Mouse (Mus musculus): ENCODE measurements around the gene Acoxl. TPM values are rescaled to one million over a fixed set of nuclear protein-coding genes. Genes with fewer than 3 reads are reported as not detected.

Gene Acoxl
- polyA plus RNA-seq, 1 experiment, result not detected

DNA sequence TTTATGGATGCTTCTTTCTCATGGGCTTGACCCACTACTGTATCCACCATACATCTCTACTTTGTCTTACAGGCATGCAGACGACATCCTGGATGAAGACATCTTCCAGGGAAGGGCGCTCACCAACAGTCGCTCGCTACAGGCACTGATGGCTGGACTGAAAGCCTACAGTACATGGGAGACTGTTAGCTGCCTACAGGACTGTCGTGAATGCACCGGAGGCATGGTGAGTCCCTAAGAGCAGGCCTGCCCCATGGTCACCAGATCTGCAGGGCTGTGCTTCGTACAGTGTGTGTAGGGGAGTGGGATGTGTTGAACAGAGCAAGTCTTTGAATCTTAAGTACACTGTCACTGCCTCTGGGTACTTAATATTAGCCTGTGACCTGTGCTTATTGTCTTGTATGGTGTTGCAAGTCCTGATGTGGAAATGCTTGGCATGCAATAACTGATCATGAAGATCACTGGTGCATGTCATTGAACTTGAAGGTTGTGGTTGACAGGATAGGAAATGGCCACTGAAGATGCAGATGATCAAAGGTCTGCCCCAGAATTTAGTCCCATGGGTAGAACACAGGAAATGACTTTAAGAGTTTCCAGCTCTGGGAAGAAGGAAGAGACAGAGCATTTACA is 140.0 kb downstream of the Acoxl start:
- no peak for TF ChIP-seq FLI1 (IDR thresholded peaks at IDR 0.05; ENCODE audit: low read length)
- TF ChIP-seq GATA1 (IDR thresholded peaks at IDR 0.05; ENCODE audit: borderline replicate concordance, low read length), result no peak
- Histone ChIP-seq H3K27me3 (replicated peaks) (peaks cover 35% of the 10 kb centered on the region), H3K4me1 (peaks cover 9% of the 10 kb centered on the region), H3K4me3 (replicated peaks) (peak overlapping the region; percentile 15), H3K9me3 (no peaks in the 10 kb centered on the region), H3K36me3 (replicated peaks; ENCODE audit: low read length) (no peaks in the 10 kb centered on the region)

DNA sequence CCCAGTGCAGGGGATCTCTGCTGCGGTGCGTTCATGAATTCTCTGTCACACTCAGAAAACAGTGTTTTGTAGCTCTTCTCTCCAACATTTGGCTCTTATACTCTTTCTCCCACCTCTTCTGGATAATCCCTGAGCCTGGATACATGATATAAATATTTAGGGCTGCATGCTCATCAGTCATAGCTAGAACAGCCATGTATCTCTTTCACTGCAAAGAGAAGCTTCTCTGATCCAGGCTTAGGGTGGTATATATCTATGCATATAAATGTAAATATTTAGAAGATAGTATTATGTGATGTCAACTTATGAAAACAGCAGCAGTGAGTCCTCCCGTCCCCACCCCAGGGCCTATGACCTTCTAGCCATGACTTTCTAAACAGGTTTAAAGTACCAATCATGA is 143.9 kb downstream of the Acoxl start:
- Histone ChIP-seq H3K36me3 (replicated peaks; ENCODE audit: low read length) (no peaks in the 10 kb centered on the region), H3K27me3 (replicated peaks) (peaks cover 26% of the 10 kb centered on the region), H3K9me3 (0 out of 2 replicates have a peak, but pooled peaks cover 5% of the 10 kb centered on the region), H3K4me1 (peaks cover 9% of the 10 kb centered on the region), H3K4me3 (replicated peaks) (no peak overlapping the region)
- TF ChIP-seq GATA1 (IDR thresholded peaks at IDR 0.05; ENCODE audit: borderline replicate concordance, low read length) (no peak), FLI1 (IDR thresholded peaks at IDR 0.05; ENCODE audit: low read length) (no peak)

DNA sequence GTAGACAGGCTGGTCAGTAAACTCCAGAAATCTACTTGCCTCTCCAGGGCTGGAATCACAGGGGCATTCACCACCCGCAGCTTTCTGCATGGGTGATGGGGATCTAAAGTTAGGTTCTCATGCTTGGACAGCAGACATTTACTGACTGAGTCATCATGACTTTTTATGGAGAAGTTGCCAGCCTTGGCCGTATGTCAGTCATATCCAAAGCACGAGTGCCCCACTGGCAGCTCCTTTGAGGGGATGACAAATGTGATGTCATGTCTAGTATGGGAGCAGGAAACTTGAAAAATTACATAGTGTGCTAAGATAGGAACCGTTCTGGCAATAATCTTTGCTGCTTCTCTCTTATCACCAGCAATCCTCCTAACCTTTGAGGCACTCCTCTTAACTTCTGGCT is 144.6 kb downstream of the Acoxl start:
- peaks cover 23% of the 10 kb centered on the region for H3K27me3 ChIP-seq (replicated peaks)
- no peaks in the 10 kb centered on the region for H3K36me3 ChIP-seq (replicated peaks; ENCODE audit: low read length)
- 0 out of 2 replicates have a peak, but pooled peaks cover 5% of the 10 kb centered on the region for H3K9me3 ChIP-seq
- no peak overlapping the region for H3K4me3 ChIP-seq (replicated peaks)
- TF ChIP-seq FLI1 (IDR thresholded peaks at IDR 0.05; ENCODE audit: low read length) (no peak), GATA1 (IDR thresholded peaks at IDR 0.05; ENCODE audit: borderline replicate concordance, low read length) (no peak)
- H3K4me1 ChIP-seq, result peaks cover 9% of the 10 kb centered on the region

DNA sequence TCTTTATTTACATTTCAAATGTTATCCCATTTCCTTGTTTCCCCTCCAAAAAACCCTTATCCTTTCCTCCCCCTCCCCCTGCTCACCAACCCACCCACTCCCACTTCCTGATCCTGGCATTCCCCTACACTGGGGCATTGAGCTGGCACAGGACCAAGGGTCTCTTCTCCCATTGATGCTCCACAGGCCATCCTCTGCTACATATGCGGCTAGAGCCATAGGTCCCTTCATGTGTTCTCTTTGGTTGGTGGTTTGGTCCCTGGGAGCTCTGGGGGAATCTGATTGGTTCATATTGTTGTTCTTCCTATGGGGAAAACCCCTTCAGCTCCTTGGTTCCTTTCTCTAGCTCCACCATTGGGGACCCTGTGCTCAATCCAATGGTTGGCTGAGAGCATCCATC is 145.3 kb downstream of the Acoxl start:
- Histone ChIP-seq H3K27me3 (replicated peaks) (peaks cover 16% of the 10 kb centered on the region), H3K9me3 (0 out of 2 replicates have a peak, but pooled peaks cover 5% of the 10 kb centered on the region), H3K36me3 (replicated peaks; ENCODE audit: low read length) (no peaks in the 10 kb centered on the region), H3K4me1 (peaks cover 4% of the 10 kb centered on the region), H3K4me3 (replicated peaks) (no peak overlapping the region)
- TF ChIP-seq FLI1 (IDR thresholded peaks at IDR 0.05; ENCODE audit: low read length) (no peak), GATA1 (IDR thresholded peaks at IDR 0.05; ENCODE audit: borderline replicate concordance, low read length) (no peak)

DNA sequence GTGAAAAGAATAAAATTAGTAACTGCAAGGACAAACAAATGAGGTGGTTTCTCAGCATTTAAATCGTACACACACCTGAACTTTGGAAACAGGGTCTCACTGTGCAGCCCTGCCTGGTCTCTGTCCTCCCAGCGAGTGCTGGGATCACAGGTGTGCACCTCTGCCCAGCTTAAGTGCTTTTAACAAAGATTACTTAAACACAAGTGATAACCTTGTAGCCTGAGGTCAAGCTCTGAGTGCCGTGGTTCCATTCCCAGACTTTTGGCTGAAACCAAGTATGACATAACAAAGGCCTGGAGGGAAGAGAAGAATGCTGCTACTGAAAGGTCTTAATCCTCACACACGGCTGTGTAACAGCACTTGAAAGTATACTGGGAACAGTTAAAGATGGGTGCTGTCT is 149.0 kb downstream of the Acoxl start:
- 0 out of 2 replicates have a peak, but pooled peaks cover 5% of the 10 kb centered on the region for H3K9me3 ChIP-seq
- TF ChIP-seq GATA1 (IDR thresholded peaks at IDR 0.05; ENCODE audit: borderline replicate concordance, low read length), result no peak
- TF ChIP-seq FLI1 (IDR thresholded peaks at IDR 0.05; ENCODE audit: low read length), result no peak
- H3K27me3 ChIP-seq (replicated peaks), result peaks cover 8% of the 10 kb centered on the region
- H3K36me3 ChIP-seq (replicated peaks; ENCODE audit: low read length), result no peaks in the 10 kb centered on the region
- H3K4me3 ChIP-seq (replicated peaks), result no peak overlapping the region
- no peaks in the 10 kb centered on the region for H3K4me1 ChIP-seq

DNA sequence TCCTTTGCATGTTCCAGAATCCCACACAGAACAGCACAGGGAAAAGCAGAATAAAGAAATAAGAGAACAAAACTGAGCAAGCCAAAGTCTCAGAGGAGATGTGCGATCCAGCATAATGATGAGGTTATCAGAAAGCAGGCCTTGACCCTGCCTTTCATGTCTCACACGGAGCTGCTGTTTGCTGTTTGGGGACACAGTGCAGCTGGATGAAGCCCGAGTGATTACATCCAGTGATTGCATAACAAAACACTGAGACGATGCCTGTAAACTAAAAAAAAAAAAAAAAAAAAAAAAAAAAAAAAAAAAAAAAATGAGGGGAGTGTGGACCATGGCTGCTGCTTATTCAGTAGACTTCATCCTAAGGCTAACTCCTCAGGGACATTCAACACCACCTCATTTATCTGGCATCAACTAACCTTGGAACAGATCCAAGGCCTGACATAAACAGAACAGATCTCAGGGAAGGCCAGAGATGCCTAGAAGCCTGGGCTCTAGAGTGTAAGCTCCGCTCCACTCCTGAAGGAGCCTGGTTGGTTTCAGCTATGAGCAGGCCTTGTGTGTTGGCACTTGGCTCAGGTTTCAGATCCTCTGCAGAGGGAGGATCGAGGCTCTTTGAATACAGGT is 152.3 kb downstream of the Acoxl start:
- TF ChIP-seq GATA1 (IDR thresholded peaks at IDR 0.05; ENCODE audit: borderline replicate concordance, low read length) (no peak), FLI1 (IDR thresholded peaks at IDR 0.05; ENCODE audit: low read length) (no peak)

DNA sequence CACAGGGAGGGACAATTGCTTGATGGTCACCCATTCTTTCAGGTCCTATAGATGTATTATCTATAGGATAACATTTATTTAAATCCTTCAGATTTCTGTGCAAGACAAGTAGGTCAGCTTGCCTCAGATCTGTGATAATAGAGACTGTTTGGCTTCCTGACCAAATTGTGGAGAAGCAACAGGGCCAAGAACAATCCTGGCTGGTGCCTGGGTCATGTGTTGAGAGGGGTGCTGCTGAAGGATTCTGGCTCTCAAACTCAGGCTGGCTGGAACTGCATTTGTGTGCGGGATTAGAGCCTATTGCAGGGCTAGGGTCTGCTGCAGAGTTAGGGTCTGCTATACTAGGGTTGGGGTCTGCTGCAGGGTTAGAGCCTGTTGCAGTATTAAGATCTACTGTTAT is 153.0 kb downstream of the Acoxl start:
- Histone ChIP-seq H3K4me1 (no peaks in the 10 kb centered on the region), H3K9me3 (no peaks in the 10 kb centered on the region), H3K36me3 (replicated peaks; ENCODE audit: low read length) (no peaks in the 10 kb centered on the region), H3K4me3 (replicated peaks) (no peak overlapping the region), H3K27me3 (replicated peaks) (peaks cover 8% of the 10 kb centered on the region)
- TF ChIP-seq GATA1 (IDR thresholded peaks at IDR 0.05; ENCODE audit: borderline replicate concordance, low read length) (no peak), FLI1 (IDR thresholded peaks at IDR 0.05; ENCODE audit: low read length) (no peak)

More for the DNA sequence above, 152.3 kb downstream of the Acoxl start:
- peaks cover 8% of the 10 kb centered on the region for H3K27me3 ChIP-seq (replicated peaks)
- H3K4me1 ChIP-seq, result no peaks in the 10 kb centered on the region
- no peaks in the 10 kb centered on the region for H3K36me3 ChIP-seq (replicated peaks; ENCODE audit: low read length)
- H3K9me3 ChIP-seq, result no peaks in the 10 kb centered on the region
- H3K4me3 ChIP-seq (replicated peaks), result no peak overlapping the region

DNA sequence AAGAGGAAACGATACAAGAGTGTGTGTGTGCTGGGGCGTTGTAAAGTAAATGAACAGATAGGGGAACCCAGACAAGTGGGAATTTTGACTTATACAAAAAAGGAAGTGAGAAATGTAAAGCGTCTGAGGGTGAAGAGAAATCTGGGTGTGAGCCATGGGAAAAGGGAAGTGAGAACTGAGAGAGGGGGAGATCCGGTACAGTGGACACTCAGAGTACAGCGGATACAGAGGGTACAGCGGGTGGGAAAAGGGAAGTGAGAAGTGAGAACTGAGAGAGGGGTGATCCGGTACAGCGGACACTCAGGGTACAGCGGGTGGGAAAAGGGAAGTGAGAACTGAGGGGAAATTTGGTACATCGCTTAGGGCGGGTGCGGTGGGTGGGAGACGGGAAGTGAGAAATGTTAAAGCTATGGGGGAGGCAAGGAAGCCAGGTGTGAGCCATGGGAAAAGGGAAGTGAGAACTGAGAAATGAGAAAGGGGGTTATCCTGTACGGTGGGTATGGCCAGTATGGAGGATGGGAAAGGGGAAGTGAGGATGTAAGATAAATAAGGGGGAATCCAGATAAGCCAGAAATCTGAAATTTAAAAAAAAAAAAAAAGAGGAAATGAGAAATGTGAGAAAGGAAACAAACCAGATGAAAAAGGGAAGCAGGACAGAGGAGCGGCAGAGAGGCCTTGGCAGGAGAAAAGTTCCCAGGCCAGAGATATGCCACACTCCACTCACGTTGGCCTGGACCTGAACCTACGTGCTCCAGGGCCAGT is 170.2 kb downstream of the Acoxl start:
- no peak overlapping the region for H3K4me3 ChIP-seq (replicated peaks)
- no peaks in the 10 kb centered on the region for H3K9me3 ChIP-seq
- peaks cover 1% of the 10 kb centered on the region for H3K27me3 ChIP-seq (replicated peaks)
- no peak for TF ChIP-seq GATA1 (IDR thresholded peaks at IDR 0.05; ENCODE audit: borderline replicate concordance, low read length)
- TF ChIP-seq FLI1 (IDR thresholded peaks at IDR 0.05; ENCODE audit: low read length), result no peak
- no peaks in the 10 kb centered on the region for H3K36me3 ChIP-seq (replicated peaks; ENCODE audit: low read length)
- H3K4me1 ChIP-seq, result no peaks in the 10 kb centered on the region

DNA sequence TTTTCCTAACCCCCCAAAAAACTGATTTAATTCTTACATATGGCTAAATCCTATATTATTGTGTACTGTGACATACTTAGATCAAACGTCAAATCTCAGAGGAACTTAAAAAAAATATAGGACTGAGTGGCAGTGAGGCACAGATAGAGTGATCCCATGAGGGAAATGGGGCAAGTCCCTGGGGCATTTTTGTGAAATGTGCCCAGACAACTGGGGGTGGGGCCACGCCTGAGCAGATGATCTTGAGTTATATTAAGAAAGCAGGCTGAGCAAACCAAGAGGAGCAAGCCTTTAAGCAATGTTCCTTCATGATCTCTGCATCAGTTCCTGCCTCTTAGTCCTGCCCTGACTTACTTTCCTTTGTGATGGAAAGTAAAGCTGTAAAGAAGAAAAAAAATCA is 175.9 kb downstream of the Acoxl start:
- peaks cover 4% of the 10 kb centered on the region for H3K27me3 ChIP-seq (replicated peaks)
- no peak for TF ChIP-seq GATA1 (IDR thresholded peaks at IDR 0.05; ENCODE audit: borderline replicate concordance, low read length)
- TF ChIP-seq FLI1 (IDR thresholded peaks at IDR 0.05; ENCODE audit: low read length), result no peak
- H3K36me3 ChIP-seq (replicated peaks; ENCODE audit: low read length), result no peaks in the 10 kb centered on the region
- no peaks in the 10 kb centered on the region; the same call in 1 of the 2 replicates for H3K4me1 ChIP-seq
- H3K4me3 ChIP-seq (replicated peaks), result no peak overlapping the region
- no peaks in the 10 kb centered on the region; the same call in 1 of the 2 replicates for H3K9me3 ChIP-seq

DNA sequence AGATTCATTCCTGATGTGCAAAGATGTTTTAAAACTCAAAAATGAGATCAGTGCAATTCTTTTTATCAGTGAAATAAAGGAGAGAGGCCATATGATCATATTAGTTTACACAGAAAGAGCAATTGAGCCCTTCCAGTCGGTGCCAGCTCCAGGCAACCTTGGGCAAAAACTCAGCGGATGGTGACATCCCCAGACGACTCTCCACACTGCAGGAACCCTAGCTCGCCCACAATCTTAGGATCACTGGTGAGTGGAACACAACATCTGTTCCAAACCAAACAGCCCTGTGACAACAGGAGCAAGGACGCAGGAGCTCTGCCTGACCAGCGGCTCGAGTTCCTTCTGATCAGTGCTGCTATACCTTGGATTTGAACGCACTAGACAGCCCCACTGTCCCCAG is 176.9 kb downstream of the Acoxl start:
- no peaks in the 10 kb centered on the region; the same call in 1 of the 2 replicates for H3K4me1 ChIP-seq
- no peaks in the 10 kb centered on the region for H3K36me3 ChIP-seq (replicated peaks; ENCODE audit: low read length)
- no peak overlapping the region for H3K4me3 ChIP-seq (replicated peaks)
- H3K9me3 ChIP-seq, result no peaks in the 10 kb centered on the region; the same call in 1 of the 2 replicates
- peaks cover 7% of the 10 kb centered on the region for H3K27me3 ChIP-seq (replicated peaks)
- no peak for TF ChIP-seq FLI1 (IDR thresholded peaks at IDR 0.05; ENCODE audit: low read length)
- TF ChIP-seq GATA1 (IDR thresholded peaks at IDR 0.05; ENCODE audit: borderline replicate concordance, low read length), result no peak

All from megakaryocyte, embryonic 14.5 days (primary cell).